Mouse (Mus musculus): ENCODE results near the gene Itln1.
A peak's percentile ranks its signal among the peaks of the same experiment; 100 is the strongest.
"Not testable (repeated sequence)": the region's sequence is repeated elsewhere in the genome, so short reads cannot be mapped to it uniquely, and the experiment has no call there.

Itln1 gene

GRCm38 (mm10) chr1:171513234-171513633 lies 21.9 kb downstream of the Itln1 start:
- DNase-seq: no peak

GRCm38 (mm10) chr1:171504586-171504985 lies 30.5 kb downstream of the Itln1 start:
- peak; percentile 70 for DNase-seq

GRCm38 (mm10) chr1:171503592-171504291 lies 31.4 kb downstream of the Itln1 start:
- DNase-seq: peak; percentile 97

GRCm38 (mm10) chr1:171503250-171503591 lies 31.9 kb downstream of the Itln1 start, which contains the start of gene Alyref2:
Alyref2 (plus strand) TSS chr1:171503478.
- peak; percentile 99 for DNase-seq

- DNase-seq: peak; percentile 92
Observed at GRCm38 (mm10) chr1:171502388-171503249, 32.5 kb downstream of the Itln1 start.

- peak; percentile 86 for DNase-seq
Observed at GRCm38 (mm10) chr1:171501636-171502080, 33.4 kb downstream of the Itln1 start.

GRCm38 (mm10) chr1:171501016-171501610 lies 34.0 kb downstream of the Itln1 start:
- DNase-seq: peak; percentile 51

GRCm38 (mm10) chr1:171499856-171500255 lies 35.2 kb downstream of the Itln1 start:
- DNase-seq: peak; percentile 82

- DNase-seq: peak; percentile 22
Observed at GRCm38 (mm10) chr1:171495371-171495770, 39.7 kb downstream of the Itln1 start.

- peak; percentile 53 for DNase-seq
Observed at GRCm38 (mm10) chr1:171494241-171494640, 40.9 kb downstream of the Itln1 start.

GRCm38 (mm10) chr1:171478968-171479367 lies 56.1 kb downstream of the Itln1 start:
- peak; percentile 92 for DNase-seq

GRCm38 (mm10) chr1:171477758-171478545 lies 57.1 kb downstream of the Itln1 start:
- DNase-seq: no peak

GRCm38 (mm10) chr1:171477123-171477522 lies 58.0 kb downstream of the Itln1 start:
- no peak for DNase-seq

GRCm38 (mm10) chr1:171473920-171474640 lies 61.0 kb downstream of the Itln1 start:
- DNase-seq: no peak

- no peak for DNase-seq
Observed at GRCm38 (mm10) chr1:171473506-171473905, 61.6 kb downstream of the Itln1 start.

- DNase-seq: not testable (repeated sequence)
Observed at GRCm38 (mm10) chr1:171471941-171472340, 63.2 kb downstream of the Itln1 start.

GRCm38 (mm10) chr1:171471452-171471851 lies 63.6 kb downstream of the Itln1 start:
- DNase-seq: no peak

GRCm38 (mm10) chr1:171470896-171471295 lies 64.2 kb downstream of the Itln1 start:
- peak; percentile 87 for DNase-seq

GRCm38 (mm10) chr1:171470371-171470871 lies 64.7 kb downstream of the Itln1 start:
- peak; percentile 86 for DNase-seq

- DNase-seq: no peak
Observed at GRCm38 (mm10) chr1:171469678-171470077, 65.4 kb downstream of the Itln1 start.
